Mouse (Mus musculus): Measurements from ENCODE around the gene Rps19bp1. TPM values are rescaled to one million over a fixed set of nuclear protein-coding genes. Genes with fewer than 3 reads are reported as not detected.

The Rps19bp1 gene
- polyA plus RNA-seq, 1 experiment from 2014 or later = 69.1 TPM

- Histone ChIP-seq H3K27ac (ENCODE audit: low read depth, low read length) (no peak overlapping the region), H3K36me3 (ENCODE audit: control insufficient read depth, insufficient read depth, low read length) (no peaks in the 10 kb centered on the region), H3K4me3 (ENCODE audit: low read depth, low read length) (no peak overlapping the region), H3K4me1 (replicated peaks; ENCODE audit: control insufficient read depth, insufficient read depth, low read length) (0 out of 2 replicates have a peak, but pooled peaks cover 3% of the 10 kb centered on the region), H3K9me3 (ENCODE audit: control insufficient read depth, low read length) (no peaks in the 10 kb centered on the region), H3K27me3 (ENCODE audit: control insufficient read depth, insufficient read depth, low read length) (no peaks in the 10 kb centered on the region), H3K4me2 (ENCODE audit: low read depth, low read length, severe bottlenecking) (no peak overlapping the region), H3K9ac (ENCODE audit: low read length) (no peak overlapping the region)
- DNase-seq (ENCODE audit: low spot score) = no peak
- 73% methylated on average over 4 of the region's 4 CpGs for WGBS
- no peak for ATAC-seq (replicated peaks; ENCODE audit: low FRiP score)
These were observed 44.1 kb downstream of the Rps19bp1 start for GRCm38 (mm10) chr15:80219705-80220657.

GRCm38 (mm10) chr15:80219211-80219610, 44.9 kb downstream of the Rps19bp1 start:
- no peak overlapping the region for H3K4me2 ChIP-seq (ENCODE audit: low read depth, low read length, severe bottlenecking)
- WGBS = 62% methylated on average over 14 of the region's 14 CpGs
- ATAC-seq (replicated peaks; ENCODE audit: low FRiP score) (no peak), DNase-seq (ENCODE audit: low spot score) (peak; percentile 57)
- H3K27ac ChIP-seq (ENCODE audit: low read depth, low read length) = no peak overlapping the region
- no peaks in the 10 kb centered on the region for H3K27me3 ChIP-seq (ENCODE audit: control insufficient read depth, insufficient read depth, low read length)
- no peak overlapping the region for H3K9ac ChIP-seq (ENCODE audit: low read length)
- no peaks in the 10 kb centered on the region for H3K36me3 ChIP-seq (ENCODE audit: control insufficient read depth, insufficient read depth, low read length)
- H3K9me3 ChIP-seq (ENCODE audit: control insufficient read depth, low read length) = no peaks in the 10 kb centered on the region
- no peak overlapping the region for H3K4me3 ChIP-seq (ENCODE audit: low read depth, low read length)
- H3K4me1 ChIP-seq (replicated peaks; ENCODE audit: control insufficient read depth, insufficient read depth, low read length) = 0 out of 2 replicates have a peak, but pooled peaks cover 3% of the 10 kb centered on the region

- Histone ChIP-seq H3K4me3 (ENCODE audit: low read depth, low read length) (no peak overlapping the region), H3K9me3 (ENCODE audit: control insufficient read depth, low read length) (no peaks in the 10 kb centered on the region), H3K27ac (ENCODE audit: low read depth, low read length) (no peak overlapping the region), H3K36me3 (ENCODE audit: control insufficient read depth, insufficient read depth, low read length) (no peaks in the 10 kb centered on the region; the same call in 1 of the 2 replicates), H3K4me2 (ENCODE audit: low read depth, low read length, severe bottlenecking) (no peak overlapping the region), H3K9ac (ENCODE audit: low read length) (no peak overlapping the region), H3K27me3 (ENCODE audit: control insufficient read depth, insufficient read depth, low read length) (no peaks in the 10 kb centered on the region), H3K4me1 (replicated peaks; ENCODE audit: control insufficient read depth, insufficient read depth, low read length) (0 out of 2 replicates have a peak, but pooled peaks cover 3% of the 10 kb centered on the region)
- 90% methylated on average over 10 of the region's 10 CpGs for WGBS
- ATAC-seq (replicated peaks; ENCODE audit: low FRiP score) (no peak), DNase-seq (ENCODE audit: low spot score) (no peak)
These were observed 46.6 kb downstream of the Rps19bp1 start for GRCm38 (mm10) chr15:80217476-80217875.

DNA sequence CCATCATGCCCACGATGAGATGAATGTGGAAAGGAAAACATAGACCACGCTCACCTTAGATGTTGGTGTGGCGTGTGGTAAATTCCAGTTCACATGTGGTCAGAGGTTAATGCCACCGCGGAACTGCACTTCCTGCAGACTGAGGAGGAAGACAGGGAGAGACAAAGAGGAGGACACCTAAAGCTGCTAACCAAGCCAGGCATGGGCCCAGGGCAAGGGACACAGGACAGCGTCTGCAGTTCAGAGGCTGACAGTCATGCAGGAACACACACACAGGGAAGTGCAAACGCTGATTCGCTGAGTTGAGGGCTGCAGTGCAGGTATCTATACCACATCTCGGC, 47.7 kb downstream of the Rps19bp1 start:
- no peak overlapping the region for H3K4me3 ChIP-seq (ENCODE audit: low read depth, low read length)
- no peaks in the 10 kb centered on the region for H3K9me3 ChIP-seq (ENCODE audit: control insufficient read depth, low read length)
- H3K27ac ChIP-seq (ENCODE audit: low read depth, low read length) = no peak overlapping the region
- no peaks in the 10 kb centered on the region for H3K27me3 ChIP-seq (ENCODE audit: control insufficient read depth, insufficient read depth, low read length)
- DNase-seq (ENCODE audit: low spot score) = no peak
- ATAC-seq (replicated peaks; ENCODE audit: low FRiP score) = no peak
- WGBS = 66% methylated on average over 9 of the region's 9 CpGs
- no peak overlapping the region for H3K4me2 ChIP-seq (ENCODE audit: low read depth, low read length, severe bottlenecking)
- H3K36me3 ChIP-seq (ENCODE audit: control insufficient read depth, insufficient read depth, low read length) = peaks cover 3% of the 10 kb centered on the region; the same call in 1 of the 2 replicates
- H3K9ac ChIP-seq (ENCODE audit: low read length) = no peak overlapping the region
- H3K4me1 ChIP-seq (replicated peaks; ENCODE audit: control insufficient read depth, insufficient read depth, low read length) = 0 out of 2 replicates have a peak, but pooled peaks cover 3% of the 10 kb centered on the region

- no peak overlapping the region for H3K4me2 ChIP-seq (ENCODE audit: low read depth, low read length, severe bottlenecking)
- no peak overlapping the region for H3K4me3 ChIP-seq (ENCODE audit: low read depth, low read length)
- no peak overlapping the region for H3K27ac ChIP-seq (ENCODE audit: low read depth, low read length)
- no peak for ATAC-seq (replicated peaks; ENCODE audit: low FRiP score)
- H3K36me3 ChIP-seq (ENCODE audit: control insufficient read depth, insufficient read depth, low read length) = peaks cover 3% of the 10 kb centered on the region; the same call in 1 of the 2 replicates
- WGBS = 17% methylated on average over 10 of the region's 10 CpGs
- no peak overlapping the region for H3K9ac ChIP-seq (ENCODE audit: low read length)
- H3K9me3 ChIP-seq (ENCODE audit: control insufficient read depth, low read length) = no peaks in the 10 kb centered on the region
- no peaks in the 10 kb centered on the region for H3K27me3 ChIP-seq (ENCODE audit: control insufficient read depth, insufficient read depth, low read length)
- no peak for DNase-seq (ENCODE audit: low spot score)
- 0 out of 2 replicates have a peak, but pooled peaks cover 3% of the 10 kb centered on the region for H3K4me1 ChIP-seq (replicated peaks; ENCODE audit: control insufficient read depth, insufficient read depth, low read length)
These were observed 48.2 kb downstream of the Rps19bp1 start for GRCm38 (mm10) chr15:80215716-80216479.

DNA sequence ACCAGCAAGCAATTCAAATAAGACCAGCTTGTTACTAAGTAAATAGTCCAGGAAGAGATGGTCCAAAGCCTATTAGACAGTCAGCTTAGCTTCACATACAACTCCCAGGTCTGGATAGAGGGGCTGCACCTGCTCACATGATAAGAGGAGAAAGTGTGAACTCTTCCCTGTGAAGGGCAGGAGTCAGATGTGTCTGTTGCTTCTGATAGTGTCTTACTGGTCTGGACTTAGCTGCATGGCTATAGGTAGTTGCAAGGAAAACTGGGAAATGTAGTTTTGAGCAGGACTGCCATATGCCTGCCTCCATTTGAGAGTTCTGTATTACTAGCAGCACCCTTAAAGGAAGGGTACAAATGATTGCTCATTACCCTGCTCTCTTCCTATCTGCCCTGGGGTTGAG, 50.4 kb downstream of the Rps19bp1 start:
- Histone ChIP-seq H3K4me2 (ENCODE audit: low read depth, low read length, severe bottlenecking) (no peak overlapping the region), H3K27ac (ENCODE audit: low read depth, low read length) (no peak overlapping the region), H3K9me3 (ENCODE audit: control insufficient read depth, low read length) (no peaks in the 10 kb centered on the region), H3K36me3 (ENCODE audit: control insufficient read depth, insufficient read depth, low read length) (peaks cover 3% of the 10 kb centered on the region; the same call in 1 of the 2 replicates), H3K4me1 (replicated peaks; ENCODE audit: control insufficient read depth, insufficient read depth, low read length) (no peaks in the 10 kb centered on the region), H3K9ac (ENCODE audit: low read length) (no peak overlapping the region), H3K4me3 (ENCODE audit: low read depth, low read length) (no peak overlapping the region), H3K27me3 (ENCODE audit: control insufficient read depth, insufficient read depth, low read length) (no peaks in the 10 kb centered on the region)
- no peak for DNase-seq (ENCODE audit: low spot score)
- no peak for ATAC-seq (replicated peaks; ENCODE audit: low FRiP score)

Other genes with a start within 250 kb of the Rps19bp1 start
- gene Pdgfb, start 249.3 kb downstream of the Rps19bp1 start, polyA plus RNA-seq (2014; fragmentation: Nextera tagmentation; extraction: Ambion mirVana) = 2.8 and 2.9 TPM in 2 replicates
- 11.3 and 13.6 TPM in 2 replicates for gene Syngr1, start 173.0 kb downstream of the Rps19bp1 start, polyA plus RNA-seq (2014; fragmentation: Nextera tagmentation; extraction: Ambion mirVana)
- gene Rpl3, start 172.4 kb downstream of the Rps19bp1 start, polyA plus RNA-seq (2014; fragmentation: Nextera tagmentation; extraction: Ambion mirVana) = 1,023 and 1,042 TPM in 2 replicates
- gene Tab1, start 131.2 kb downstream of the Rps19bp1 start, polyA plus RNA-seq (2014; fragmentation: Nextera tagmentation; extraction: Ambion mirVana) = 36.7 and 40.0 TPM in 2 replicates
- 8.8 and 9.2 TPM in 2 replicates for gene Mgat3, start 90.6 kb downstream of the Rps19bp1 start, polyA plus RNA-seq (2014; fragmentation: Nextera tagmentation; extraction: Ambion mirVana)
- gene Mief1, start 30.3 kb downstream of the Rps19bp1 start, polyA plus RNA-seq (2014; fragmentation: Nextera tagmentation; extraction: Ambion mirVana) = 47.0 and 47.1 TPM in 2 replicates
- gene AC140267.1, start 28.5 kb downstream of the Rps19bp1 start, polyA plus RNA-seq (2014; fragmentation: Nextera tagmentation; extraction: Ambion mirVana) = not detected in 2 replicates
- gene Atf4, start 9.1 kb downstream of the Rps19bp1 start, polyA plus RNA-seq (2014; fragmentation: Nextera tagmentation; extraction: Ambion mirVana) = 139 and 144 TPM in 2 replicates
- 0.12 and 0.17 TPM in 2 replicates for gene Cacna1i, start 22.9 kb upstream of the Rps19bp1 start, polyA plus RNA-seq (2014; fragmentation: Nextera tagmentation; extraction: Ambion mirVana)